Mouse (Mus musculus): ENCODE results near the gene Rbmxl1. TPM values are rescaled to one million over a fixed set of nuclear protein-coding genes. Genes with fewer than 3 reads are reported as not detected.

Gene Rbmxl1
- polyA plus RNA-seq (2014; fragmentation: Illumina TruSeq; extraction: RNeasy Lipid Tissue Mini Kit (QIAGEN cat#74804)): 94.2 TPM

DNA sequence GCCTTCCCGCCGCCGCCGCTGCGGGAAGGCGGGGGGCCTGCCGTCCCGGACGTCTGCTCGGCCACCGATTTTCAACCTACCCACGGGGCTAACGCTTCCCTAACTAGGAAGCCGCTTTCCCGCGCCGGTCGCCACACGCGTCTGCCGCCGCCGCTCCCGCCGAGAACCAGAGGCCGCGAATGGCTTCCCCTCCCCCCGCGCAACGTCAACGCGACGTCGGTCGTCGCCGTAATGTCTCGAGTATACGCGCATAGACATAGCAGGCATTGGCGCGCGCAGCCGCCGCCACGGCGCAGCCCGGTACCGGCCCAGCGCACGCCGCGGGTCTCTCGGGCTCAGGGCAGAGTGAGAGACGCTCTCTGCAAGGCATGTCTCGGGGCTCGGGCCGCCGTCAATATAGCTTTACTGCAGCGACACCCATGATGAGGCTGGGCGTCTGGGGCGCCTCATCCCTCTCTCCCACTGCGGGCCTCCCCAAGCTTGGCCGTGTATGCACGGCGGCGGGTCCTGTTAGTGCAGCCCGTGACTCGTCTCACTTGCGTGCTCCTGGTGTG, at the start of gene Rbmxl1:
Gene Rbmxl1, minus strand, starts transcription at position 180 of the 554 bp plus-strand sequence.

DNA sequence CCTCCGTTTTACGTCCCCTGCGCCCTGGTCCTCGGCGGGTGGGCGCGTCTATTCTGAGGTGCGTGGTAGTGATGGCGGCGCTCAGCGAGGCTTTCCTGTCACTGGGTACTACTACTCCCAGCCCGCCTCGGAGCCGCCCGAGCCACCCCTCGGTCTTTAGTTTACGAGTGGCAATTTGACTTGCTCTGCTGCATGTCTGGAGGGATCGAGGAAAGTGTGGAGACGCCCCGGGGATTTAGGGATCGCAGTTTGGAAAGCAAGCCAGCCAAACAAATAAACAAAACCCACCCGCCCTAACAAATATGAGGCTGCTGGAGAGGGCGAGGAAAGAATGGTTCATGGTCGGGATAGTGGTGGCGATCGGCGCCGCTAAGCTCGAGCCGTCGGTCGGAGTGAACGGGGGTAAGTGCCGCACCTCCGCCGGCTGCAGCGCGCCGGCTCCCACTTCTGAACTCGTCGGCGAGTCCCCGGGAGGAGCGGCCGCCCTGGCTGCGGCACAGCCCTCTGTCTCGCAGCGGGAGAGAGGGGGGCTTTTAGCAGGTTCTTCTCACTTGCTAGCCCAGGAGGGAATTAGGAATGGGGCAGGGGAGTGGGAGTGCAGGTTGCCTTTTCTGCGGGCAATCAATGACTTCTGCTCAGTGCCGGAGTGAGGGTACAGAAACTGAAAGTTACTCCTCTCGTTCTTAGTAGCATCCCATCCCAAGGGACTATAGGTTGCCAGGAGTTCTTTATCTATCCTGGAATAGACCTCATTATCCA, 754 bp upstream of the Rbmxl1 start, which contains the start of gene Slc10a7:
Gene Slc10a7, plus strand, starts transcription at position 74 of the 759 bp plus-strand sequence.

Other genes starting within 250 kb of the Rbmxl1 start
- 0.17 TPM for gene Pou4f2, start 72.3 kb downstream of the Rbmxl1 start, polyA plus RNA-seq (2014; fragmentation: Illumina TruSeq; extraction: RNeasy Lipid Tissue Mini Kit (QIAGEN cat#74804))
- gene Slc10a7, start 448 bp upstream of the Rbmxl1 start, polyA plus RNA-seq (2014; fragmentation: Illumina TruSeq; extraction: RNeasy Lipid Tissue Mini Kit (QIAGEN cat#74804)): 18.2 TPM

All from ovary, adult 10 weeks (tissue).